Mouse (Mus musculus) C2C12 (cell line): Measurements from ENCODE around the gene Mef2a.

Experiments used
- CTCF ChIP-seq: IDR thresholded peaks from one replicate; pipeline ENCODE4 v1.5.1; 2011; ENCODE audit not compliant: control insufficient read depth, insufficient read depth, insufficient read length
- MAX ChIP-seq: IDR thresholded peaks from one replicate; pipeline ENCODE4 v1.6.1; 2011; ENCODE audit warnings: mild to moderate bottlenecking, control low read depth
- MYOD1 ChIP-seq: IDR thresholded peaks from one replicate; pipeline ENCODE4 v1.6.1; 2011; ENCODE audit warnings: low read depth; ENCODE audit not compliant: control insufficient read depth, insufficient read length
- MYOG ChIP-seq: IDR thresholded peaks from one replicate; pipeline ENCODE4 v1.6.1; 2011; ENCODE audit not compliant: control insufficient read depth, insufficient read length; ENCODE audit errors: extremely low read depth
- USF1 ChIP-seq: IDR thresholded peaks from one replicate; pipeline ENCODE4 v1.6.1; 2011; ENCODE audit warnings: low read depth, mild to moderate bottlenecking, control low read depth, moderate library complexity

DNA sequence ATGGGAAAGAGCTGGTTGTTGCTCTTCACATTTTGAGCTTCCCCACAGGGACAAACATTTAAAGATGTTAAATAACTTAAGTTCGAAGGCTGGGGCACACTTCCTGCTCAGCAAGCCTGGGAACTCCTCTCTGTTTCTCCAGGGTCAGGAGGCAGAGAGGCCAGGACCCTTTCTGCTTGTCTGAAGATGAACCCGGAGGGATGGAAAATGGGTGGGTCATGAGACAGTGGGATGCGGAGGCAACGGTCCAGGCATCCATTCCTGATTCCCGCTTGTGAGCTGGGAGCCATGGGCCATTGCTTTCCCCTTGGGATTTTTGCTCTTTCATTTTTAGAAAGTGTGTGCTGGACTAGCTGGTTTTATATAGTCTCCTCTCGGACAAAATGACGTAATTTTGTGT lies 17.4 kb upstream of the Mef2a start:
- TF ChIP-seq CTCF (no peak), MYOD1 (no peak), MYOG (no peak), USF1 (no peak), MAX (no peak)
